Mouse (Mus musculus) heart, embryonic 15.5 days (tissue): Measurements from ENCODE around the gene Olfr1206. TPM values are rescaled to one million over a fixed set of nuclear protein-coding genes. Genes with fewer than 3 reads are reported as not detected.

Source experiments
- ATAC-seq: fragments of 200-750 bp; cut with Nextera tagmentation; replicated peaks from 2 replicates; pipeline ENCODE4 v1.8.0; 2017; ENCODE audit warnings: low read depth, moderate TSS enrichment; ENCODE audit not compliant: insufficient number of reproducible peaks, insufficient read depth, low FRiP score
- H3K27ac ChIP-seq: fragments of 300-500 bp; sonication (generic); 2 replicates; pipeline ENCODE4 v1.5.1; 2015; ENCODE audit warnings: mild to moderate bottlenecking, inconsistent platforms
- H3K27me3 ChIP-seq: fragments of 300-500 bp; sonication (generic); 2 replicates; pipeline ENCODE4 v1.6.1; 2015; ENCODE audit warnings: inconsistent platforms
- H3K36me3 ChIP-seq: fragments of 300-500 bp; sonication (generic); 2 replicates; pipeline ENCODE4 v1.6.1; 2015; ENCODE audit warnings: mild to moderate bottlenecking, inconsistent platforms
- H3K4me1 ChIP-seq: fragments of 300-500 bp; sonication (generic); replicated peaks from 2 replicates; pipeline ENCODE4 v1.6.1; 2015; ENCODE audit warnings: inconsistent platforms
- H3K4me2 ChIP-seq: fragments of 300-500 bp; sonication (generic); 2 replicates; pipeline ENCODE4 v1.6.1; 2015; ENCODE audit warnings: inconsistent platforms, mild to moderate bottlenecking, moderate library complexity
- H3K4me3 ChIP-seq: fragments of 300-500 bp; sonication (generic); 2 replicates; pipeline ENCODE4 v1.5.1; 2015; ENCODE audit warnings: mild to moderate bottlenecking, inconsistent platforms
- H3K9ac ChIP-seq: fragments of 300-500 bp; sonication (generic); 2 replicates; pipeline ENCODE4 v1.6.1; 2015; ENCODE audit warnings: mild to moderate bottlenecking, inconsistent platforms
- H3K9me3 ChIP-seq: fragments of 300-500 bp; sonication (generic); replicated peaks from 2 replicates; pipeline ENCODE4 v1.6.1; 2016; ENCODE audit warnings: inconsistent platforms
- WGBS: fragments of 180-500 bp; shearing (Covaris S2); methylation state at CpG from one replicate; pipeline ENCODE4 v1.1.7; 2015; ENCODE audit warnings: mixed read lengths; 5-methylcytosine and 5-hydroxymethylcytosine counted together
- polyA plus RNA-seq: library from polyadenylated mRNA; unstranded; fragments of >200 nt; fragmentation: Nextera tagmentation; extraction: Ambion mirVana; gene quantifications from 2 replicates; pipeline ENCODE4 v1.2.1, GENCODE M21; 2015

Gene Olfr1206
- not detected in 2 replicates for polyA plus RNA-seq

- Histone ChIP-seq H3K36me3 (no peaks in the 10 kb centered on the region), H3K9ac (no peak within 1 kb of the TSS), H3K4me2 (no peak within 1 kb of the TSS), H3K9me3 (no peaks in the 10 kb centered on the region), H3K4me1 (no peaks in the 10 kb centered on the region), H3K27ac (no peak within 1 kb of the TSS), H3K4me3 (no peak within 1 kb of the TSS), H3K27me3 (no peaks in the 10 kb centered on the region)
- WGBS = 71% methylated on average over 2 of the region's 2 CpGs
- ATAC-seq = no peak
Observed at GRCm38 (mm10) chr2:88862931-88863330, at the start of gene Olfr1206. Olfr1206 (plus strand) TSS chr2:88863231.

DNA sequence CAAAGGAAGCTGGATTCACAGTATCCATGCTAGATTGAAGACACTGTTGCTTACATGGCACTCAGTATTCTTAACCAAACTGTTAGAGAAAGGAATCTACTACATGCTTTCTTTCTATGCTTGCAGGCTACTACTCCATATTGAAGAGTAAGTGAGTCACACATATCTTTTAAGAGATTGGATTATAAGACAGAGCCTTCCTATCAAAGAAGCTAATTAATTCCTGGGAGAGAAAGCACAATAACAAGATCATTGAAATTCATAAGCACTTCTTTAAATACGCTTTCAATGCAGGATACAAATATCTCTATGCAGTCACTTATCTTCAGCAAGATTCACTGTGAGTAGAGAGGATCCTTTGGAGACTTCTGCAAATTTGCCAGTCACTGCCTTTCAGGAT lies 48.8 kb upstream of the Olfr1206 start, which contains the start of gene Olfr1202:
TSS of gene Olfr1202 (plus strand) at position 301 of the 400 bp plus-strand sequence.
- Histone ChIP-seq H3K36me3 (no peaks in the 10 kb centered on the region), H3K27me3 (no peaks in the 10 kb centered on the region), H3K27ac (no peak within 1 kb of the TSS), H3K4me2 (no peak within 1 kb of the TSS), H3K9me3 (no peaks in the 10 kb centered on the region), H3K9ac (no peak within 1 kb of the TSS), H3K4me1 (no peaks in the 10 kb centered on the region), H3K4me3 (no peak within 1 kb of the TSS)
- 81% methylated on average over 1 of the region's 1 CpGs for WGBS
- no peak for ATAC-seq

DNA sequence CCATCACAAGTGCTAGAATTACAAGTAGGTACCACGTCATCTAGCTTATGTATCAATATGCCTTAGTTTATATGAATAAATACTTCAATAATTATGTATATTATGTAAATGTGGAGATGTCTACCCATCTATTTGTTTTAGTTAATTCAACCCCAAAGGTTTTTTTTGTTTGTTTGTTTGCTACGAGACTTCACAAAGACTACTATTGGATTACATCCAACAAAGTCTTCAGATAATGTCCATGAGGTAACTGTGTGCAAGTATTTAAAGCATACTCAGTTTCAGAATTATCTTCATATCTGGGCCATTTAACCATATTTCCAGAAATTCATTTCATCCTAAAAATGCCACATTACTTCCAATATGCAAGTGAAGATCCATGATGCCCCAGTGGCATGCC lies 33.6 kb upstream of the Olfr1206 start, which contains the start of gene Olfr1205:
TSS of gene Olfr1205 (plus strand) at position 301 of the 400 bp plus-strand sequence.
- no peaks in the 10 kb centered on the region for H3K36me3 ChIP-seq
- no peak within 1 kb of the TSS for H3K4me3 ChIP-seq
- no peak within 1 kb of the TSS for H3K4me2 ChIP-seq
- no peaks in the 10 kb centered on the region for H3K9me3 ChIP-seq
- H3K4me1 ChIP-seq = no peaks in the 10 kb centered on the region
- H3K27ac ChIP-seq = no peak within 1 kb of the TSS
- H3K27me3 ChIP-seq = no peaks in the 10 kb centered on the region
- H3K9ac ChIP-seq = no peak within 1 kb of the TSS
- WGBS = 73% methylated on average over 2 of the region's 2 CpGs
- no peak for ATAC-seq

GRCm38 (mm10) chr2:88838477-88838876 lies 24.6 kb upstream of the Olfr1206 start:
- no peak overlapping the region for H3K4me3 ChIP-seq
- ATAC-seq = no peak
- H3K9me3 ChIP-seq = no peaks in the 10 kb centered on the region
- H3K4me1 ChIP-seq = no peaks in the 10 kb centered on the region
- 55% methylated on average over 2 of the region's 2 CpGs for WGBS
- H3K9ac ChIP-seq = no peak overlapping the region
- H3K4me2 ChIP-seq = no peak overlapping the region
- no peaks in the 10 kb centered on the region for H3K36me3 ChIP-seq
- no peaks in the 10 kb centered on the region for H3K27me3 ChIP-seq
- no peak overlapping the region for H3K27ac ChIP-seq

DNA sequence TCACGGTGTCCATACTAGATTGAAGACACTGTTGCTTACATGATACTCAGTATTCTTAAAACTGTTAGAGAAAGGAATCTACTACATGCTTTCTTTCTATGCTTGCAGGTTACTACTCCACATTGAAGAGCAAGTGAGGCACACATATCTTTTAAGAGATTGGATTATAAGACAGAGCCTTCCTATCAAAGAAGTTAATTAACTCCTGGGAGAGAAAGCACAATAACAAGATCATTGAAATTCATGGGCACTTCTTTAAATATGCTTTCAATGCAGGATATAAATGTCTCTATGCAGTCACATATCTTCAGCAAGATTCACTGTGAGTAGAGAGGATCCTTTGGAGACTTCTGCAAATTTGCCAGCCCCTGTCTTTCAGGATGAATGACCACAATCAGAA lies 14.0 kb upstream of the Olfr1206 start, which contains the start of gene Olfr1204:
TSS of gene Olfr1204 (plus strand) at position 301 of the 400 bp plus-strand sequence.
- Histone ChIP-seq H3K4me2 (no peak within 1 kb of the TSS), H3K9me3 (no peaks in the 10 kb centered on the region), H3K27ac (no peak within 1 kb of the TSS), H3K9ac (no peak within 1 kb of the TSS), H3K36me3 (no peaks in the 10 kb centered on the region), H3K27me3 (no peaks in the 10 kb centered on the region), H3K4me1 (no peaks in the 10 kb centered on the region), H3K4me3 (no peak within 1 kb of the TSS)
- 85% methylated on average over 1 of the region's 1 CpGs for WGBS
- no peak for ATAC-seq

DNA sequence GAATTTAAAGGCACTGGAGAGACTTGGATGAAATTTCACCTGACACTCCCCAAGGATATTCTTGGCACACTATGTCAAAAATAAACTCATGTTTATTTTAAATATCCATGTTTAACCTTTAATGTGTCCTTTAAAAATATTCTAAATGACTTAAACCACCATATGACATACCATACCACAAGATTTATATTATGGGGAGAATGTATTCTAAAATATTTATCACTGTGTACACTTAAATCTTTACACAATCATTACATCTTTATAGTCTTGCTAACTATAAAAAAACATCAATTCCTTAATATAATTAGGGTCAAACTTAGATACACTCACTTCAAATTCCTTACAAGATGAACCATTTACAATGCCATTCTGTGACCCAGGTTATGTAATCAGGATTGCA lies 39.2 kb downstream of the Olfr1206 start, which contains the start of gene Olfr1208:
TSS of gene Olfr1208 (minus strand) at position 101 of the 400 bp plus-strand sequence.
- no peak within 1 kb of the TSS for H3K4me2 ChIP-seq
- H3K9ac ChIP-seq = no peak within 1 kb of the TSS
- H3K4me3 ChIP-seq = no peak within 1 kb of the TSS
- ATAC-seq = no peak
- H3K4me1 ChIP-seq = no peaks in the 10 kb centered on the region
- H3K36me3 ChIP-seq = no peaks in the 10 kb centered on the region
- H3K27ac ChIP-seq = no peak within 1 kb of the TSS
- H3K9me3 ChIP-seq = no peaks in the 10 kb centered on the region
- no peaks in the 10 kb centered on the region for H3K27me3 ChIP-seq

- ATAC-seq = no peak
- H3K36me3 ChIP-seq = no peaks in the 10 kb centered on the region
- no peak within 1 kb of the TSS for H3K4me2 ChIP-seq
- H3K9me3 ChIP-seq = no peaks in the 10 kb centered on the region
- WGBS = 84% methylated on average over 3 of the region's 3 CpGs
- H3K9ac ChIP-seq = no peak within 1 kb of the TSS
- H3K4me3 ChIP-seq = no peak within 1 kb of the TSS
- H3K27ac ChIP-seq = no peak within 1 kb of the TSS
- H3K27me3 ChIP-seq = no peaks in the 10 kb centered on the region
- H3K4me1 ChIP-seq = no peaks in the 10 kb centered on the region
Observed at GRCm38 (mm10) chr2:88915057-88915456, 52.0 kb downstream of the Olfr1206 start, which contains the start of gene Olfr1209. Olfr1209 (minus strand) TSS chr2:88915157.

Other genes with a start within 250 kb of the Olfr1206 start
- not detected in 2 replicates for gene Olfr1191-ps1, start 222.7 kb upstream of the Olfr1206 start, polyA plus RNA-seq
- not detected in 2 replicates for gene Olfr1192-ps1, start 214.7 kb upstream of the Olfr1206 start, polyA plus RNA-seq
- not detected in 2 replicates for gene Olfr1193, start 187.6 kb upstream of the Olfr1206 start, polyA plus RNA-seq
- gene Olfr1195, start 174.0 kb upstream of the Olfr1206 start, polyA plus RNA-seq = not detected in 2 replicates
- not detected in 2 replicates for gene Olfr1196, start 158.6 kb upstream of the Olfr1206 start, polyA plus RNA-seq
- gene Olfr1197, start 130.9 kb upstream of the Olfr1206 start, polyA plus RNA-seq = not detected in 2 replicates
- gene Olfr1198, start 111.9 kb upstream of the Olfr1206 start, polyA plus RNA-seq = not detected in 2 replicates
- gene Olfr1199, start 102.8 kb upstream of the Olfr1206 start, polyA plus RNA-seq = not detected in 2 replicates
- gene Olfr1200, start 92.7 kb upstream of the Olfr1206 start, polyA plus RNA-seq = not detected in 2 replicates
- not detected in 2 replicates for gene Olfr1201, start 70.2 kb upstream of the Olfr1206 start, polyA plus RNA-seq
- gene Olfr1202, start 48.7 kb upstream of the Olfr1206 start, polyA plus RNA-seq = not detected in 2 replicates
- gene Olfr1205, start 33.5 kb upstream of the Olfr1206 start, polyA plus RNA-seq = not detected in 2 replicates
- gene Olfr1204, start 13.9 kb upstream of the Olfr1206 start, polyA plus RNA-seq = not detected in 2 replicates
- not detected in 2 replicates for gene Olfr1208, start 39.1 kb downstream of the Olfr1206 start, polyA plus RNA-seq
- gene Olfr1209, start 51.9 kb downstream of the Olfr1206 start, polyA plus RNA-seq = not detected in 2 replicates
- gene Olfr1211, start 74.9 kb downstream of the Olfr1206 start, polyA plus RNA-seq = not detected in 2 replicates
- gene Olfr1212, start 90.7 kb downstream of the Olfr1206 start, polyA plus RNA-seq = not detected in 2 replicates
- gene Gm13762, start 117.0 kb downstream of the Olfr1206 start, polyA plus RNA-seq = not detected in 2 replicates
- not detected in 2 replicates for gene Olfr1214, start 129.4 kb downstream of the Olfr1206 start, polyA plus RNA-seq
- gene Olfr1215, start 143.7 kb downstream of the Olfr1206 start, polyA plus RNA-seq = not detected in 2 replicates
- not detected in 2 replicates for gene Olfr1216, start 155.1 kb downstream of the Olfr1206 start, polyA plus RNA-seq
- not detected in 2 replicates for gene Olfr1217, start 168.8 kb downstream of the Olfr1206 start, polyA plus RNA-seq
- not detected in 2 replicates for gene Olfr1218, start 198.0 kb downstream of the Olfr1206 start, polyA plus RNA-seq
- gene Olfr1219, start 220.3 kb downstream of the Olfr1206 start, polyA plus RNA-seq = not detected in 2 replicates
- gene Olfr1220, start 243.6 kb downstream of the Olfr1206 start, polyA plus RNA-seq = not detected in 2 replicates